Mouse (Mus musculus) stomach, embryonic 16.5 days (tissue): ENCODE data around the gene Plek2. TPM values are rescaled to one million over a fixed set of nuclear protein-coding genes. Genes with fewer than 3 reads are reported as not detected.

Source experiments
- ATAC-seq: fragments of 200-750 bp; cut with Nextera tagmentation; 2 replicates; pipeline ENCODE4 v1.8.0; 2017; ENCODE audit warnings: moderate number of reproducible peaks, moderate TSS enrichment; ENCODE audit not compliant: insufficient read depth, low FRiP score
- H3K27ac ChIP-seq: fragments of 300-500 bp; sonication (generic); 2 replicates; pipeline ENCODE4 v1.5.1; 2014; ENCODE audit warnings: low read length
- H3K27me3 ChIP-seq: fragments of 300-500 bp; sonication (generic); 2 replicates; pipeline ENCODE4 v1.6.1; 2014; ENCODE audit warnings: low read length, control low read depth, mixed read lengths; ENCODE audit not compliant: control insufficient read depth, insufficient read depth
- H3K36me3 ChIP-seq: fragments of 300-500 bp; sonication (generic); 2 replicates; pipeline ENCODE4 v1.6.1; 2014; ENCODE audit warnings: low read length; ENCODE audit not compliant: control insufficient read depth, insufficient read depth
- H3K4me1 ChIP-seq: fragments of 300-500 bp; sonication (generic); 2 replicates; pipeline ENCODE4 v1.6.1; 2014; ENCODE audit warnings: low read length, control low read depth, mixed read lengths; ENCODE audit not compliant: control insufficient read depth, insufficient read depth
- H3K4me2 ChIP-seq: fragments of 300-500 bp; sonication (generic); 2 replicates; pipeline ENCODE4 v1.6.1; 2014; ENCODE audit warnings: low read depth, low read length, mixed read lengths
- H3K4me3 ChIP-seq: fragments of 300-500 bp; sonication (generic); replicated peaks from 2 replicates; pipeline ENCODE4 v1.5.1; 2014; ENCODE audit warnings: mild to moderate bottlenecking, low read length
- H3K9ac ChIP-seq: fragments of 300-500 bp; sonication (generic); 2 replicates; pipeline ENCODE4 v1.6.1; 2014; ENCODE audit warnings: low read length
- H3K9me3 ChIP-seq: fragments of 300-500 bp; sonication (generic); replicated peaks from 2 replicates; pipeline ENCODE4 v1.6.1; 2016; ENCODE audit warnings: low read length, control low read depth; ENCODE audit not compliant: control insufficient read depth
- WGBS: fragments of 180-500 bp; shearing (Covaris S2); extraction: QIAGEN DNeasy Blood & Tissue Kit; methylation state at CpG from one replicate; pipeline ENCODE4 v1.1.7; 2014; 5-methylcytosine and 5-hydroxymethylcytosine counted together
- polyA plus RNA-seq: library from polyadenylated mRNA; unstranded; fragments of >200 nt; fragmentation: Nextera tagmentation; extraction: Ambion mirVana; gene quantifications from 2 replicates; pipeline ENCODE4 v1.2.1, GENCODE M21; 2015

Plek2 gene
- polyA plus RNA-seq, 1 experiment from 2014 or later: 33.0 TPM

DNA sequence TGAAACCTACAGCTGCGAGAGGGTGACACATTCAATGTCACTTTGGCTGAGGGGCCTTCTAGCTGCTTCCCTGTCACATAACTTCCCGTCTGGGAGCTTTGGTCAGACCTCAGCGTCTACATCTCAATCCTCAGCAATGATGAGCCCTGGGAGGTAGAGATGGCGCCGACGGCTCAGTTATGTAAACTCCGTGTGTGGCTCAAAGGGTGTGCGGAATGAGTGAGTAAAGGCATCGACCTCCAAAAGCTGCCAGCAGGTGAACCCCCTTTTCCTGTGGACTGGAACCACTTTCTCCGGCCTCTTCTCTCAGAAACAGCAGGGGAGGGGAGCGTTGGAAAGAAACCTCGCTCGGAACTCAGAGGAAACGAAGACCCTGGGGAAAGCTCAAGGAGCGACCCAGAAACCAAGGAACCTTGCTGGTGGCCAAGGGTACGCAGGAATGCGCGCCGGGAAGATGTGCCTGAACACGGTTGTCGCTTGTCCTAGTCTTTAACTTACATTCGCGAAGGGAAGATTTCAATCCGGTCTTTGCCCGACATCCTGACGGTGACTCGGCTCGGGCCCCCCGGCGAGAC lies 45.8 kb downstream of the Plek2 start:
- Histone ChIP-seq H3K4me1 (peaks cover 20% of the 10 kb centered on the region), H3K9me3 (no peaks in the 10 kb centered on the region), H3K27ac (peak overlapping the region; percentile 61), H3K4me3 (peak overlapping the region; percentile 90), H3K36me3 (no peaks in the 10 kb centered on the region), H3K27me3 (no peaks in the 10 kb centered on the region), H3K4me2 (peak overlapping the region; percentile 59), H3K9ac (peak overlapping the region; percentile 79)
- no peak; the same call in 1 of the 2 replicates for ATAC-seq
- under 1% methylated on average over 30 of the region's 30 CpGs for WGBS

DNA sequence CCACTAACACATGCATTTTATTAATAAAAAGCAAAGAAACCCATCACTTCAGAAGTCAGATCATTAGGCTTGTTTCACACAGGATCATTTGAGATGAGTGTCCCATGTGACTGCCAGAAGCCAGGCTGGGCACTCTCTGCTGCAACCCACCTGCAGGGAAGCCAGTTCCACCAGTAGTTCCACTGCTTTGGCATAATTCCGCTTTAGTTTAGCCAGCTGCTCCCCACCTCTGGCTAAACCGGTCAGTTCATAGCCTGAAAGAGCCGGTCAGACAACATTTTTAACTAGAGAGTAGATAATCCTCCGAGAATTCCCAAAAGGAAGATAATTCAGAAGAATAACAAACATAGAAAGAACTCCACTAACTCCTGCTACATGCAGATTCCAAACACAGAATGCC lies 58.5 kb downstream of the Plek2 start:
- Histone ChIP-seq H3K4me2 (no peak overlapping the region), H3K4me3 (no peak overlapping the region), H3K27me3 (no peaks in the 10 kb centered on the region), H3K27ac (0 out of 2 replicates have a peak overlapping the region, but pooled peaks have one; percentile 4), H3K9ac (no peak overlapping the region), H3K4me1 (no peaks in the 10 kb centered on the region), H3K9me3 (no peaks in the 10 kb centered on the region), H3K36me3 (0 out of 2 replicates have a peak, but pooled peaks cover 9% of the 10 kb centered on the region)
- WGBS: 65% methylated on average over 4 of the region's 4 CpGs
- ATAC-seq: no peak

DNA sequence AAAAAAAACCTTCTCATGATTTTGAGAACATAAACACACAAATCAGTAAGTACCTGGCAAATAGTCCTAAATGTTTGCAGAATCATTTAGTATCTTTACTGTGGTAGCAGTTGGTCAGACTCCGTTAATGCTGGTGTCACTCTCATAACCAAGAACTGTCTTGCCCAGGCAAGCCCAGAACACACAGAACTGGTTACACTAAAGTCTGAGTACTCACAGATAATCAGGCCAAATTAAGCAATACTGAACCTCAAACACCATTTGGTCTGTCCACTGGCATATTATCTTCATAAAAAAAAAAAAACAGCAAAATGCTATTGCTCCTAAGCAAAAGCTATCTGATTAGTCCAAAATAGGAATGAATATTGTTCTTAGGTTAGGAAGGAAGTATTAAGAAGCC lies 64.3 kb downstream of the Plek2 start:
- H3K27me3 ChIP-seq: no peaks in the 10 kb centered on the region
- WGBS: 73% methylated on average over 1 of the region's 1 CpGs
- H3K4me3 ChIP-seq: no peak overlapping the region
- H3K9ac ChIP-seq: no peak overlapping the region
- H3K4me1 ChIP-seq: no peaks in the 10 kb centered on the region
- H3K9me3 ChIP-seq: no peaks in the 10 kb centered on the region
- peaks cover 10% of the 10 kb centered on the region; the same call in 1 of the 2 replicates for H3K36me3 ChIP-seq
- no peak for ATAC-seq
- no peak overlapping the region for H3K4me2 ChIP-seq
- H3K27ac ChIP-seq: no peak overlapping the region

- Histone ChIP-seq H3K27ac (no peak overlapping the region), H3K27me3 (no peaks in the 10 kb centered on the region), H3K9ac (no peak overlapping the region), H3K4me1 (no peaks in the 10 kb centered on the region), H3K4me3 (no peak overlapping the region), H3K36me3 (peaks cover 12% of the 10 kb centered on the region; the same call in 1 of the 2 replicates), H3K4me2 (no peak overlapping the region), H3K9me3 (no peaks in the 10 kb centered on the region)
- 76% methylated on average over 4 of the region's 4 CpGs for WGBS
- ATAC-seq: no peak
Observed at GRCm38 (mm10) chr12:78839906-78840305, 66.9 kb downstream of the Plek2 start.

Other genes starting within 250 kb of the Plek2 start
- not detected in 2 replicates for gene Fam71d, start 215.4 kb downstream of the Plek2 start, polyA plus RNA-seq
- gene Mpp5, start 158.1 kb downstream of the Plek2 start, polyA plus RNA-seq: 18.3 and 19.7 TPM in 2 replicates
- gene Atp6v1d, start 45.3 kb downstream of the Plek2 start, polyA plus RNA-seq: 70.4 and 72.0 TPM in 2 replicates
- gene Eif2s1, start 45.1 kb downstream of the Plek2 start, polyA plus RNA-seq: 199 and 200 TPM in 2 replicates
- 7.1 and 7.6 TPM in 2 replicates for gene Tmem229b, start 100.7 kb upstream of the Plek2 start, polyA plus RNA-seq
- gene Plekhh1, start 122.2 kb upstream of the Plek2 start, polyA plus RNA-seq: 5.8 and 5.9 TPM in 2 replicates
- 35.0 and 36.7 TPM in 2 replicates for gene Pigh, start 182.7 kb upstream of the Plek2 start, polyA plus RNA-seq
- 1.7 and 2.0 TPM in 2 replicates for gene Arg2, start 223.8 kb upstream of the Plek2 start, polyA plus RNA-seq